Mouse (Mus musculus) 3134 (cell line): ENCODE measurements at regions not wholly inside any gene's neighbourhood (a gene's known extent, or its start where the extent isn't known, plus 50 kb on each side); places are given as distances from the start of the nearest gene placed in this dataset.

Experiments used
- DNase-seq: peaks from one replicate; pipeline ENCODE4 v3.0.0-alpha.2; 2011; ENCODE audit warnings: low spot score; ENCODE audit not compliant: insufficient read length; ENCODE audit errors: extremely low read depth

GRCm38 (mm10) chr9:84178705-84179104, 253.8 kb downstream of the Bckdhb start:
- no peak for DNase-seq

GRCm38 (mm10) chr9:84179238-84179637, 254.3 kb downstream of the Bckdhb start:
- DNase-seq: no peak

- DNase-seq: no peak
Observed at GRCm38 (mm10) chr9:84183637-84184374, 258.9 kb downstream of the Bckdhb start.

- DNase-seq: no peak
Observed at GRCm38 (mm10) chr9:84187531-84187930, 262.6 kb downstream of the Bckdhb start.

- no peak for DNase-seq
Observed at GRCm38 (mm10) chr9:84193405-84193804, 268.5 kb downstream of the Bckdhb start.

GRCm38 (mm10) chr9:84194716-84195115, 269.8 kb downstream of the Bckdhb start:
- peak; percentile 15 for DNase-seq

- DNase-seq: no peak
Observed at GRCm38 (mm10) chr9:84195338-84195737, 270.4 kb downstream of the Bckdhb start.

GRCm38 (mm10) chr9:84200208-84200607, 275.3 kb downstream of the Bckdhb start:
- DNase-seq: no peak

- DNase-seq: no peak
Observed at GRCm38 (mm10) chr9:84204056-84204455, 279.1 kb downstream of the Bckdhb start.

- DNase-seq: no peak
Observed at GRCm38 (mm10) chr9:84240491-84240975, 315.6 kb downstream of the Bckdhb start.

- DNase-seq: no peak
Observed at GRCm38 (mm10) chr9:84249765-84250164, 324.8 kb downstream of the Bckdhb start.

GRCm38 (mm10) chr9:84253022-84253991, 328.4 kb downstream of the Bckdhb start:
- DNase-seq: peak; percentile 19

- no peak for DNase-seq
Observed at GRCm38 (mm10) chr9:84258488-84258887, 333.5 kb downstream of the Bckdhb start.

- no peak for DNase-seq
Observed at GRCm38 (mm10) chr9:84259751-84260150, 334.8 kb downstream of the Bckdhb start.

GRCm38 (mm10) chr9:84262151-84262550, 337.2 kb downstream of the Bckdhb start:
- no peak for DNase-seq

GRCm38 (mm10) chr9:84266974-84267373, 342.0 kb downstream of the Bckdhb start:
- DNase-seq: no peak

GRCm38 (mm10) chr9:84274608-84275007, 349.7 kb downstream of the Bckdhb start:
- no peak for DNase-seq

GRCm38 (mm10) chr9:84278295-84278694, 353.4 kb downstream of the Bckdhb start:
- DNase-seq: no peak

GRCm38 (mm10) chr9:84278731-84279130, 353.8 kb downstream of the Bckdhb start:
- DNase-seq: no peak

- peak; percentile 73 for DNase-seq
Observed at GRCm38 (mm10) chr9:84280898-84281297, 356.0 kb downstream of the Bckdhb start.

- peak; percentile 52 for DNase-seq
Observed at GRCm38 (mm10) chr9:84281610-84282009, 356.7 kb downstream of the Bckdhb start.
